Mouse (Mus musculus): ENCODE results near the gene Phf21a.

Phf21a gene

GRCm38 (mm10) chr2:92092817-92093216 is at the start of gene Phf21a:
Phf21a (plus strand) TSS chr2:92093117.
- DNase-seq (ENCODE audit: low spot score) = no peak

GRCm38 (mm10) chr2:92043285-92043684 is 49.6 kb upstream of the Phf21a start:
- no peak for DNase-seq (ENCODE audit: low spot score)

GRCm38 (mm10) chr2:92047601-92048000 is 45.3 kb upstream of the Phf21a start:
- no peak for DNase-seq (ENCODE audit: low spot score)

GRCm38 (mm10) chr2:92048034-92048690 is 44.8 kb upstream of the Phf21a start:
- no peak for DNase-seq (ENCODE audit: low spot score)

- no peak for DNase-seq (ENCODE audit: low spot score)
These were observed 40.7 kb upstream of the Phf21a start for GRCm38 (mm10) chr2:92052188-92052587.

GRCm38 (mm10) chr2:92052754-92053153 is 40.2 kb upstream of the Phf21a start:
- DNase-seq (ENCODE audit: low spot score) = no peak

- peak; percentile 92 for DNase-seq (ENCODE audit: low spot score)
These were observed 37.7 kb upstream of the Phf21a start for GRCm38 (mm10) chr2:92055101-92055813.

GRCm38 (mm10) chr2:92055831-92056236 is 37.1 kb upstream of the Phf21a start:
- DNase-seq (ENCODE audit: low spot score) = peak; percentile 84

GRCm38 (mm10) chr2:92056760-92057159 is 36.2 kb upstream of the Phf21a start:
- DNase-seq (ENCODE audit: low spot score) = no peak

- peak; percentile 94 for DNase-seq (ENCODE audit: low spot score)
These were observed 34.4 kb upstream of the Phf21a start for GRCm38 (mm10) chr2:92058469-92058868.

GRCm38 (mm10) chr2:92058936-92059335 is 34.0 kb upstream of the Phf21a start:
- no peak for DNase-seq (ENCODE audit: low spot score)

- DNase-seq (ENCODE audit: low spot score) = peak; percentile 65
These were observed 33.3 kb upstream of the Phf21a start for GRCm38 (mm10) chr2:92059481-92060220.

GRCm38 (mm10) chr2:92060291-92060690 is 32.6 kb upstream of the Phf21a start:
- DNase-seq (ENCODE audit: low spot score) = no peak

GRCm38 (mm10) chr2:92061337-92061736 is 31.6 kb upstream of the Phf21a start:
- DNase-seq (ENCODE audit: low spot score) = no peak

- no peak for DNase-seq (ENCODE audit: low spot score)
These were observed 29.8 kb upstream of the Phf21a start for GRCm38 (mm10) chr2:92063106-92063505.

GRCm38 (mm10) chr2:92065269-92065888 is 27.5 kb upstream of the Phf21a start:
- no peak for DNase-seq (ENCODE audit: low spot score)

- DNase-seq (ENCODE audit: low spot score) = no peak
These were observed 27.0 kb upstream of the Phf21a start for GRCm38 (mm10) chr2:92065938-92066337.

GRCm38 (mm10) chr2:92066899-92067298 is 26.0 kb upstream of the Phf21a start:
- DNase-seq (ENCODE audit: low spot score) = no peak

- no peak for DNase-seq (ENCODE audit: low spot score)
These were observed 25.3 kb upstream of the Phf21a start for GRCm38 (mm10) chr2:92067600-92067999.

- DNase-seq (ENCODE audit: low spot score) = no peak
These were observed 23.3 kb upstream of the Phf21a start for GRCm38 (mm10) chr2:92069630-92070029.

- no peak for DNase-seq (ENCODE audit: low spot score)
These were observed 21.8 kb upstream of the Phf21a start for GRCm38 (mm10) chr2:92071143-92071542.

GRCm38 (mm10) chr2:92076086-92076692 is 16.7 kb upstream of the Phf21a start:
- DNase-seq (ENCODE audit: low spot score) = no peak

Data from embryo, embryonic 10 days (tissue).